Mouse (Mus musculus) lung, embryonic 15.5 days (tissue): ENCODE data around the gene Ube2q2. TPM values are rescaled to one million over a fixed set of nuclear protein-coding genes. Genes with fewer than 3 reads are reported as not detected.
"Not testable (repeated sequence)": the region's sequence is repeated elsewhere in the genome, so short reads cannot be mapped to it uniquely, and the experiment has no call there.

Experiments used
- ATAC-seq: fragments of 200-750 bp; cut with Nextera tagmentation; 2 replicates; pipeline ENCODE4 v1.8.0; 2017; ENCODE audit warnings: moderate number of reproducible peaks, borderline replicate concordance; ENCODE audit not compliant: low FRiP score, low TSS enrichment; ENCODE audit errors: extremely low read depth
- H3K27ac ChIP-seq: fragments of 300-500 bp; sonication (generic); 2 replicates; pipeline ENCODE4 v1.5.1; 2015; ENCODE audit warnings: moderate library complexity, mild to moderate bottlenecking, inconsistent platforms
- H3K27me3 ChIP-seq: fragments of 300-500 bp; sonication (generic); 2 replicates; pipeline ENCODE4 v1.6.1; 2015; ENCODE audit warnings: inconsistent platforms
- H3K36me3 ChIP-seq: fragments of 300-500 bp; sonication (generic); 2 replicates; pipeline ENCODE4 v1.6.1; 2015; ENCODE audit warnings: inconsistent platforms
- H3K4me1 ChIP-seq: fragments of 300-500 bp; sonication (generic); 2 replicates; pipeline ENCODE4 v1.6.1; 2015; ENCODE audit warnings: inconsistent platforms
- H3K4me2 ChIP-seq: fragments of 300-500 bp; sonication (generic); 2 replicates; pipeline ENCODE4 v1.6.1; 2015; ENCODE audit warnings: inconsistent platforms, mild to moderate bottlenecking, moderate library complexity
- H3K4me3 ChIP-seq: fragments of 300-500 bp; sonication (generic); 2 replicates; pipeline ENCODE4 v1.5.1; 2015; ENCODE audit warnings: mild to moderate bottlenecking, inconsistent platforms
- H3K9ac ChIP-seq: fragments of 300-500 bp; sonication (generic); 2 replicates; pipeline ENCODE4 v1.6.1; 2015; ENCODE audit warnings: inconsistent platforms
- H3K9me3 ChIP-seq: fragments of 300-500 bp; sonication (generic); 2 replicates; pipeline ENCODE4 v1.6.1; 2016; ENCODE audit warnings: inconsistent platforms
- WGBS: fragments of 180-500 bp; shearing (Covaris S2); methylation state at CpG from one replicate; pipeline ENCODE4 v1.1.7; 2015; 5-methylcytosine and 5-hydroxymethylcytosine counted together
- polyA plus RNA-seq: library from polyadenylated mRNA; unstranded; fragments of >200 nt; fragmentation: Nextera tagmentation; extraction: Ambion mirVana; gene quantifications from 2 replicates; pipeline ENCODE4 v1.2.1, GENCODE M21; 2015

The Ube2q2 gene
- polyA plus RNA-seq, 1 experiment from 2014 or later = 37.4 TPM

- not testable (repeated sequence) for H3K4me1 ChIP-seq, H3K27me3 ChIP-seq, H3K9ac ChIP-seq, H3K9me3 ChIP-seq, ATAC-seq, H3K4me2 ChIP-seq, H3K4me3 ChIP-seq, H3K27ac ChIP-seq, H3K36me3 ChIP-seq
- 57% methylated on average over 1 of the region's 1 CpGs for WGBS
These were observed 96.5 kb downstream of the Ube2q2 start for GRCm38 (mm10) chr9:55245057-55245750.

- Histone ChIP-seq H3K9ac (no peak overlapping the region), H3K4me3 (no peak overlapping the region), H3K4me1 (0 out of 2 replicates have a peak, but pooled peaks cover 3% of the 10 kb centered on the region), H3K9me3 (no peaks in the 10 kb centered on the region), H3K27me3 (no peaks in the 10 kb centered on the region), H3K4me2 (no peak overlapping the region), H3K36me3 (no peaks in the 10 kb centered on the region), H3K27ac (no peak overlapping the region)
- 46% methylated on average over 8 of the region's 8 CpGs for WGBS
- no peak for ATAC-seq
These were observed 97.8 kb downstream of the Ube2q2 start for GRCm38 (mm10) chr9:55246440-55246839.

DNA sequence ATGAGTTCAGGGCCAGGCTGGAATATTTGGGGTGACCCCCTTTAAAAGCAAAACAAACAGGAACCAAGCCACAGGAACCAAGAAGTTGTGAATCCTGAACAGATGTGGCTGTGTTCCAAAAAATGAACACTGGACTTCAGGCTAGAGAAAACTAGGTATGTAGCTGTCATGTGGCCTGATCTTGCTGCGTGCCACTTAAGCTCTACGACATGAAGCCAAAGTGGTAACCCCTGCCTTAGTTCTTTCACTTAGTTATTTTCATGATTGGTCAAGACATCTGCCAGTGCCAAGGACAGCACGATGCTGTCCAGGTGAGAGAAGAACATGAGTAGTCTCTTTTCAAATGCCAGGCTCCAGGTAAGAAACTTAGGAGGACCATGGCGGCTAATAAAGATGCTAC is 98.3 kb downstream of the Ube2q2 start:
- ATAC-seq = no peak
- no peak overlapping the region for H3K4me3 ChIP-seq
- H3K4me1 ChIP-seq = 0 out of 2 replicates have a peak, but pooled peaks cover 3% of the 10 kb centered on the region
- H3K27ac ChIP-seq = no peak overlapping the region
- no peak overlapping the region for H3K9ac ChIP-seq
- H3K4me2 ChIP-seq = no peak overlapping the region
- H3K9me3 ChIP-seq = no peaks in the 10 kb centered on the region
- no peaks in the 10 kb centered on the region for H3K27me3 ChIP-seq
- no peaks in the 10 kb centered on the region for H3K36me3 ChIP-seq
- 90% methylated on average over 4 of the region's 4 CpGs for WGBS

- Histone ChIP-seq H3K4me3 (no peak overlapping the region), H3K4me1 (no peaks in the 10 kb centered on the region), H3K27ac (no peak overlapping the region), H3K9ac (no peak overlapping the region), H3K27me3 (no peaks in the 10 kb centered on the region), H3K36me3 (no peaks in the 10 kb centered on the region), H3K4me2 (no peak overlapping the region), H3K9me3 (no peaks in the 10 kb centered on the region)
- no peak for ATAC-seq
- WGBS = 73% methylated on average over 4 of the region's 4 CpGs
These were observed 99.8 kb downstream of the Ube2q2 start for GRCm38 (mm10) chr9:55248465-55248864.

DNA sequence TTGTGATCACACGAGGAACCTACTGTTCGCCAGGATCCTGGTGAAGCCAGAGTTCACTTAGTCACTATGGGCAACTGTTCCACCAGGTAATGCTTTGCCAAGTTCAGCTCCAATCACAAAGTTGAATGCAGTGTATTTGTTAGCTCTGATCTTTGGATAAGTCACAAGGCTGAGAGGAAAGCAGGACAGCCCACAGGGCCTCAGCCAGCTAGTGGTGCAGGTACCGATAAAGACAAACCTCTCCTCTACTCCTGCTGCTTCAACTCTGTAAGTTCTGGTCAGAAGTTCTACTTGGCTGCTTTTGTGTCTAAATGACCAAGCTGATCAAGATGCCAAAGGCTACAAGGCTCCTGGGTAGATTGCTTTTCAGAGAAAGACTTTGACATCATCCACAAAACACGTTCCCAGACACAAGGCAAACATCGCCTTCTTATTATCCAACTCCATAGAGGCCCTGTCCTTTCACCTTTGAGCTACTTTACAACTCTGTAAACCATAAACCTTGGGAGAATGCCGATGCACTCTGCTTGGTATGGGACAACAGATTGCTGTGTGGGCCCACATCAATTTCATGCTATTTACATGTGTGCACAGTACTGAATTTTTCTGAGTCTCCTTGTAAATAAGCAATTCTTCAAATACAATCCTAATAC is 102.1 kb downstream of the Ube2q2 start:
- H3K9ac ChIP-seq = no peak overlapping the region
- no peak overlapping the region for H3K4me2 ChIP-seq
- H3K27ac ChIP-seq = no peak overlapping the region
- H3K4me3 ChIP-seq = no peak overlapping the region
- H3K4me1 ChIP-seq = no peaks in the 10 kb centered on the region
- H3K27me3 ChIP-seq = no peaks in the 10 kb centered on the region
- H3K36me3 ChIP-seq = no peaks in the 10 kb centered on the region
- no peak for ATAC-seq
- WGBS = 77% methylated on average over 6 of the region's 6 CpGs
- no peaks in the 10 kb centered on the region for H3K9me3 ChIP-seq

- not testable (repeated sequence) for H3K4me3 ChIP-seq, H3K36me3 ChIP-seq, H3K9me3 ChIP-seq, ATAC-seq, H3K4me2 ChIP-seq, H3K9ac ChIP-seq, H3K4me1 ChIP-seq, H3K27me3 ChIP-seq, H3K27ac ChIP-seq
- WGBS = 58% methylated on average over 2 of the region's 2 CpGs
These were observed 103.4 kb downstream of the Ube2q2 start for GRCm38 (mm10) chr9:55252097-55252496.

- no peaks in the 10 kb centered on the region for H3K36me3 ChIP-seq
- ATAC-seq = no peak
- no peaks in the 10 kb centered on the region for H3K27me3 ChIP-seq
- no peak overlapping the region for H3K27ac ChIP-seq
- WGBS = 24% methylated on average over 1 of the region's 1 CpGs
- H3K9ac ChIP-seq = no peak overlapping the region
- H3K9me3 ChIP-seq = no peaks in the 10 kb centered on the region
- no peak overlapping the region for H3K4me2 ChIP-seq
- H3K4me1 ChIP-seq = no peaks in the 10 kb centered on the region
- no peak overlapping the region for H3K4me3 ChIP-seq
These were observed 105.2 kb downstream of the Ube2q2 start for GRCm38 (mm10) chr9:55253849-55254248.

- Histone ChIP-seq H3K27ac (no peak overlapping the region), H3K4me2 (no peak overlapping the region), H3K4me3 (no peak overlapping the region), H3K9me3 (no peaks in the 10 kb centered on the region), H3K4me1 (no peaks in the 10 kb centered on the region), H3K27me3 (no peaks in the 10 kb centered on the region), H3K9ac (no peak overlapping the region), H3K36me3 (no peaks in the 10 kb centered on the region)
- WGBS = 90% methylated on average over 5 of the region's 5 CpGs
- no peak for ATAC-seq
These were observed 106.4 kb downstream of the Ube2q2 start for GRCm38 (mm10) chr9:55255056-55255455.

DNA sequence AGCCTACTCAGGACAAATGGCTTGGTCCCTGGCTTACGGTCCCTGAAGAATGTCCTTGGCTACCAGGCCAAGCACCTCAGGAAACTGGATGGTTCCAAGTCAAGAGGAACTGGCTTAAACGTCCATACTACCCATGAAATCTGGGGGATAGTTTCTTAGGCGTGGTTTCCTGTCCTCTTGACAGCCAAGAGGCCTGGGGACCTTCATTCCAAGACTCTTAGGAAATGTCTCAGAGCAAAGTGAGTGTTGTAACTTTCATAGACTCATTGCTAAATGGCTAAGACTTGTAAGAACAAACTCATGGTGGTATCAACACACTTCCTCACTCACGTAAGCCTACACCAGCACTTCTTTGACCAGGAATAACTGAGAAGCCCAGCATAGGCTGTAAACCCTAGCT is 107.0 kb downstream of the Ube2q2 start:
- ATAC-seq = no peak
- Histone ChIP-seq H3K9ac (no peak overlapping the region), H3K27me3 (no peaks in the 10 kb centered on the region), H3K9me3 (no peaks in the 10 kb centered on the region), H3K27ac (no peak overlapping the region), H3K36me3 (no peaks in the 10 kb centered on the region), H3K4me2 (no peak overlapping the region), H3K4me3 (no peak overlapping the region), H3K4me1 (no peaks in the 10 kb centered on the region)
- WGBS = 54% methylated on average over 4 of the region's 4 CpGs

GRCm38 (mm10) chr9:55257105-55257504 is 108.5 kb downstream of the Ube2q2 start:
- Histone ChIP-seq H3K4me1 (no peaks in the 10 kb centered on the region), H3K9ac (no peak overlapping the region), H3K4me2 (no peak overlapping the region), H3K27me3 (no peaks in the 10 kb centered on the region), H3K9me3 (no peaks in the 10 kb centered on the region), H3K36me3 (no peaks in the 10 kb centered on the region), H3K4me3 (no peak overlapping the region), H3K27ac (no peak overlapping the region)
- ATAC-seq = no peak
- 85% methylated on average over 2 of the region's 2 CpGs for WGBS
